Mouse (Mus musculus) olfactory bulb, adult 2 months (tissue): ENCODE results near the gene Bmp15.

Experiments used
- CTCF ChIP-seq: fragments of 200-500 bp; IDR thresholded peaks from 2 replicates; pipeline ENCODE4 v1.5.1; 2012; ENCODE audit warnings: low read depth, mild to moderate bottlenecking, low read length, moderate library complexity; ENCODE audit not compliant: insufficient read depth
- POLR2A ChIP-seq: fragments of 200-500 bp; IDR thresholded peaks from 2 replicates; pipeline ENCODE4 v1.6.1; 2012; ENCODE audit warnings: mild to moderate bottlenecking, low read depth, low read length, moderate library complexity; ENCODE audit not compliant: insufficient read depth

- TF ChIP-seq CTCF: no peak
- TF ChIP-seq POLR2A: no peak
These were observed at the start of gene Bmp15 for GRCm38 (mm10) chrX:6320621-6321020.
